Mouse (Mus musculus): ENCODE data around the gene Fbxo3.

- TF ChIP-seq POLR2A (IDR thresholded peaks at IDR 0.05; ENCODE audit: extremely low read depth, insufficient read depth, low read length) (no peak), CTCF (IDR thresholded peaks at IDR 0.05; ENCODE audit: low read depth, low read length) (no peak)
Measured at GRCm38 (mm10) chr2:104109528-104109927, 82.0 kb downstream of the Fbxo3 start.

All from liver, adult 2 months (tissue).